Mouse (Mus musculus) kidney, adult 2 months (tissue): Measurements from ENCODE around the gene Eif2b2. TPM values are rescaled to one million over a fixed set of nuclear protein-coding genes. Genes with fewer than 3 reads are reported as not detected.

Experiments
- DNase-seq: peaks from one replicate; pipeline ENCODE4 v3.0.0; 2021
- H3K27ac ChIP-seq: fragments of 200-500 bp; 2 replicates; pipeline ENCODE4 v1.5.1; 2012; ENCODE audit warnings: low read depth, low read length, control low read depth, inconsistent platforms; ENCODE audit not compliant: insufficient read depth
- H3K27me3 ChIP-seq: fragments of 200-500 bp; replicated peaks from 2 replicates; pipeline ENCODE4 v1.6.1; 2012; ENCODE audit warnings: mild to moderate bottlenecking, moderate library complexity, low read length, inconsistent platforms; ENCODE audit not compliant: control insufficient read depth, insufficient read depth
- H3K36me3 ChIP-seq: fragments of 200-500 bp; 2 replicates; pipeline ENCODE4 v1.6.1; 2012; ENCODE audit warnings: mild to moderate bottlenecking, moderate library complexity, low read length, inconsistent platforms; ENCODE audit not compliant: control insufficient read depth, insufficient read depth
- H3K4me1 ChIP-seq: fragments of 200-500 bp; 2 replicates; pipeline ENCODE4 v1.6.1; 2011; ENCODE audit warnings: low read length; ENCODE audit not compliant: control insufficient read depth, insufficient read depth
- H3K4me3 ChIP-seq: fragments of 200-500 bp; 2 replicates; pipeline ENCODE4 v1.5.1; 2011; ENCODE audit warnings: mild to moderate bottlenecking, low read depth, low read length, control low read depth; ENCODE audit not compliant: insufficient read depth
- CTCF ChIP-seq: fragments of 200-500 bp; conservative IDR thresholded peaks from 2 replicates; pipeline ENCODE4 v1.5.1; 2011; ENCODE audit warnings: low read depth, mild to moderate bottlenecking, control low read depth, low read length, moderate library complexity, mixed read lengths; ENCODE audit not compliant: insufficient read depth, insufficient read length
- POLR2A ChIP-seq: fragments of 200-500 bp; IDR thresholded peaks from one replicate; pipeline ENCODE4 v1.6.1; 2011; ENCODE audit warnings: low read depth, low read length, control low read depth
- WGBS: fragments of 180-500 bp; shearing (Covaris S2); methylation state at CpG from one replicate; pipeline ENCODE4 v1.1.7; 2018; 5-methylcytosine and 5-hydroxymethylcytosine counted together
- polyA plus RNA-seq: library from polyadenylated mRNA; depleted of rRNA; stranded (reverse); fragments of >200 nt; gene quantifications from 2 replicates; pipeline ENCODE4 v1.2.3, GENCODE M21; 2012

Gene Eif2b2
- polyA plus RNA-seq, 1 experiment, result 101 TPM

GRCm38 (mm10) chr12:85201830-85202147 is 17.5 kb upstream of the Eif2b2 start:
- Histone ChIP-seq H3K4me3 (no peak overlapping the region), H3K27ac (no peak overlapping the region), H3K27me3 (no peaks in the 10 kb centered on the region), H3K4me1 (no peaks in the 10 kb centered on the region), H3K36me3 (no peaks in the 10 kb centered on the region)
- no peak for DNase-seq
- TF ChIP-seq CTCF (no peak), POLR2A (no peak)
- 82% methylated on average over 2 of the region's 2 CpGs for WGBS

GRCm38 (mm10) chr12:85202191-85202590 is 17.1 kb upstream of the Eif2b2 start:
- TF ChIP-seq CTCF (no peak), POLR2A (no peak)
- Histone ChIP-seq H3K27me3 (no peaks in the 10 kb centered on the region), H3K4me1 (no peaks in the 10 kb centered on the region), H3K36me3 (no peaks in the 10 kb centered on the region), H3K4me3 (no peak overlapping the region), H3K27ac (no peak overlapping the region)
- WGBS, result 73% methylated on average over 7 of the region's 7 CpGs
- DNase-seq, result no peak

GRCm38 (mm10) chr12:85203699-85204098 is 15.6 kb upstream of the Eif2b2 start:
- Histone ChIP-seq H3K36me3 (no peaks in the 10 kb centered on the region), H3K27ac (no peak overlapping the region), H3K27me3 (no peaks in the 10 kb centered on the region), H3K4me1 (no peaks in the 10 kb centered on the region), H3K4me3 (no peak overlapping the region)
- WGBS, result 72% methylated on average over 5 of the region's 5 CpGs
- TF ChIP-seq CTCF (no peak), POLR2A (no peak)
- no peak for DNase-seq

GRCm38 (mm10) chr12:85204105-85204504 is 15.2 kb upstream of the Eif2b2 start:
- no peaks in the 10 kb centered on the region for H3K4me1 ChIP-seq
- TF ChIP-seq POLR2A (no peak), CTCF (peak; percentile 30; the same call in 1 of the 2 replicates)
- 62% methylated on average over 8 of the region's 8 CpGs for WGBS
- DNase-seq, result no peak
- no peak overlapping the region for H3K27ac ChIP-seq
- no peaks in the 10 kb centered on the region for H3K36me3 ChIP-seq
- no peak overlapping the region for H3K4me3 ChIP-seq
- no peaks in the 10 kb centered on the region for H3K27me3 ChIP-seq

- no peak overlapping the region for H3K27ac ChIP-seq
- no peaks in the 10 kb centered on the region for H3K4me1 ChIP-seq
- WGBS, result 86% methylated on average over 10 of the region's 10 CpGs
- no peaks in the 10 kb centered on the region for H3K27me3 ChIP-seq
- H3K4me3 ChIP-seq, result no peak overlapping the region
- no peak for DNase-seq
- TF ChIP-seq CTCF, result no peak
- no peak for TF ChIP-seq POLR2A
- H3K36me3 ChIP-seq, result no peaks in the 10 kb centered on the region
These were observed 13.9 kb upstream of the Eif2b2 start for GRCm38 (mm10) chr12:85205425-85205824.

- 35% methylated on average over 7 of the region's 7 CpGs for WGBS
- no peak for TF ChIP-seq POLR2A
- no peak for TF ChIP-seq CTCF
- Histone ChIP-seq H3K4me3 (no peak overlapping the region), H3K36me3 (no peaks in the 10 kb centered on the region), H3K4me1 (no peaks in the 10 kb centered on the region), H3K27me3 (no peaks in the 10 kb centered on the region), H3K27ac (no peak overlapping the region)
- DNase-seq, result no peak
These were observed 10.5 kb upstream of the Eif2b2 start for GRCm38 (mm10) chr12:85208687-85209199.

GRCm38 (mm10) chr12:85215031-85215430 is 4.2 kb upstream of the Eif2b2 start:
- no peaks in the 10 kb centered on the region for H3K27me3 ChIP-seq
- no peak overlapping the region for H3K4me3 ChIP-seq
- DNase-seq, result no peak
- TF ChIP-seq POLR2A, result no peak
- TF ChIP-seq CTCF, result no peak
- WGBS, result 84% methylated on average over 5 of the region's 5 CpGs
- no peaks in the 10 kb centered on the region for H3K36me3 ChIP-seq
- H3K4me1 ChIP-seq, result no peaks in the 10 kb centered on the region
- no peak overlapping the region for H3K27ac ChIP-seq
